Mouse (Mus musculus): ENCODE results near the gene 1700034I23Rik. TPM values are rescaled to one million over a fixed set of nuclear protein-coding genes. Genes with fewer than 3 reads are reported as not detected.
"Not testable (repeated sequence)": the region's sequence is repeated elsewhere in the genome, so short reads cannot be mapped to it uniquely, and the experiment has no call there.

Gene 1700034I23Rik
- polyA plus RNA-seq, 1 experiment from 2014 or later: not detected

GRCm38 (mm10) chr3:40853123-40853738 is 49.1 kb downstream of the 1700034I23Rik start:
- not testable (repeated sequence) for H3K36me3 ChIP-seq (replicated peaks); H3K4me1 ChIP-seq (replicated peaks); H3K4me2 ChIP-seq; H3K27me3 ChIP-seq; H3K9me3 ChIP-seq (replicated peaks); H3K9ac ChIP-seq; H3K27ac ChIP-seq (replicated peaks); H3K4me3 ChIP-seq (replicated peaks); ATAC-seq (ENCODE audit: insufficient read depth)
- WGBS (ENCODE audit: insufficient replicate concordance): 66% methylated on average over 3 of the region's 3 CpGs

Other genes with a start within 250 kb of the 1700034I23Rik start
- gene Slc25a31, start 193.7 kb downstream of the 1700034I23Rik start, polyA plus RNA-seq (2015; fragmentation: Nextera tagmentation; extraction: Ambion mirVana): 0.05 and 0.07 TPM in 2 replicates
- 17.6 and 18.1 TPM in 2 replicates for gene Hspa4l, start 158.0 kb downstream of the 1700034I23Rik start, polyA plus RNA-seq (2015; fragmentation: Nextera tagmentation; extraction: Ambion mirVana)
- 38.1 and 38.5 TPM in 2 replicates for gene Plk4, start 102.5 kb downstream of the 1700034I23Rik start, polyA plus RNA-seq (2015; fragmentation: Nextera tagmentation; extraction: Ambion mirVana)
- gene Mfsd8, start 55.7 kb downstream of the 1700034I23Rik start, polyA plus RNA-seq (2015; fragmentation: Nextera tagmentation; extraction: Ambion mirVana): 3.3 and 3.7 TPM in 2 replicates
- gene Abhd18, start 55.6 kb downstream of the 1700034I23Rik start, polyA plus RNA-seq (2015; fragmentation: Nextera tagmentation; extraction: Ambion mirVana): 3.5 and 4.4 TPM in 2 replicates
- 6.5 and 7.1 TPM in 2 replicates for gene Larp1b, start 47.3 kb upstream of the 1700034I23Rik start, polyA plus RNA-seq (2015; fragmentation: Nextera tagmentation; extraction: Ambion mirVana)
- 17.1 and 18.1 TPM in 2 replicates for gene Pgrmc2, start 180.5 kb upstream of the 1700034I23Rik start, polyA plus RNA-seq (2015; fragmentation: Nextera tagmentation; extraction: Ambion mirVana)